Mouse (Mus musculus) brown adipose tissue, adult 24 weeks (tissue): ENCODE measurements around the gene Golt1a. TPM values are rescaled to one million over a fixed set of nuclear protein-coding genes. Genes with fewer than 3 reads are reported as not detected.

Experiments
- H3K27ac ChIP-seq: fragments of 200-500 bp; replicated peaks from 2 replicates; pipeline ENCODE4 v1.5.1; 2012; ENCODE audit warnings: low read depth, mild to moderate bottlenecking, low read length
- H3K4me1 ChIP-seq: fragments of 200-500 bp; 2 replicates; pipeline ENCODE4 v1.6.1; 2012; ENCODE audit warnings: low read length, mixed read lengths; ENCODE audit not compliant: control insufficient read depth, insufficient read depth, insufficient read length
- H3K4me3 ChIP-seq: fragments of 200-500 bp; 2 replicates; pipeline ENCODE4 v1.5.1; 2012; ENCODE audit warnings: low read depth, mild to moderate bottlenecking, low read length, moderate library complexity; ENCODE audit not compliant: insufficient read depth
- polyA plus RNA-seq: library from polyadenylated mRNA; stranded (reverse); fragments of >200 nt; gene quantifications from 2 replicates; pipeline ENCODE4 v1.2.4, GENCODE M21; 2012; ENCODE audit not compliant: missing spikeins, insufficient read depth, insufficient read length

Golt1a gene
- polyA plus RNA-seq, 1 experiment = not detected

- Histone ChIP-seq H3K27ac (no peak overlapping the region), H3K4me1 (no peaks in the 10 kb centered on the region), H3K4me3 (no peak overlapping the region)
Measured at GRCm38 (mm10) chr1:133368644-133369043, 59.0 kb downstream of the Golt1a start.

DNA sequence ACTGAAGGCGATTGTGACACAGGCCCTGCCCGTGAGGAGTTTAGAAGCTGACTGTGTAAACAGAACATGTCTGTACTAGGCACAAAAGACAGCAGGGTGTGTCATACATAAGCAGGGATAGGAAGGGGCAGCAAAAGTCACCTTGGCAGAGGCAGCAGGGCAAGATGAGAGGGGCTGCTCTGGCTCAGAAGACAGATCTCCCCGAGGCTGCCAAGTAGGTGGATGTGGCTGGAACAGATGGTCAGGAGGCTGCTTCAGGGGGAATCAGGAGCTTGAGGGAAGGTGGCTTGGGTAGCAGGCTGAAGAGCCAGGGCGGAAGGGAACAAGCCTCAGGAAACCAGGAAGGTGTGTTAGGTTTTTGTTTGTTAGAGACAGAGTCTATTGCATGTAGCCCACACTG is 60.8 kb downstream of the Golt1a start:
- no peak overlapping the region for H3K27ac ChIP-seq
- H3K4me1 ChIP-seq = no peaks in the 10 kb centered on the region
- no peak overlapping the region for H3K4me3 ChIP-seq

DNA sequence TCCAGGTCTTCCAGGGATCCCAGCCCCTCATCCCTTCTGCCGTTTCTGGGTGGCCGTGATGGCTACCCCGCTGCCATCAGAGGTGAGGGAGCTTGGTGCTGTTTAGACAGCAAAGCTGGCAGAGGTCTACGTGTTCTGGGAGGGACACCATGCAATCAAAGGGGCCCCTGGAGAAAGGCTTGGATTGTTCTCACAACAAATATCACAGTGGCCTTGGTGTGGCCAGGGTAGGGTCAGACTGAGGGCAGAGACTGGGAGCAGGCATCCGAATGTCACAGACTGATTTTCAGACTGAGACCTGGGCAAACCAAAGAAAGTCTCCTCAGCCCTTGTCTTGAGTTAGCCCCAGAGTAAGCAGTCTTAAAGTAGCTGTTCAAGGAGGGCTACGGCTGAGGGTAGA is 61.8 kb downstream of the Golt1a start:
- H3K27ac ChIP-seq = no peak overlapping the region

DNA sequence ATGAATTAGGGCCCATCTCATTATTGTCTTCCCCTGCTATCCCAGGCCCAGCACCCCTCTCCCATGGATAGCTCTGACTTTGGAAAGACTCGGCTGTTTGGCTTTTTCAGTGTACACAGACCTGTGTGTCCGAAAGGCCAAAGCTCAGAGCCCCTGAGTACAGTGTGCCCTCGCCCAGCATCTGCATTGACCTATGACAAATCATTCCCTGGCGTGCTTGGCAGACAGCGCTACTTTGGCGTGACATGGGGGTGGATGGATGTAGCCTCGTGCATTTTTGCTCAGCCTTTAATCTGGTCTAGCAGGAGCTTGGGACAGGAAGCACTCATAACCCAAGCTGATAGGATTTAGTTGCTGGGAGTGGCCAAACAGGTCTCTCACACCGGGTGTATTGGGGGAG is 62.5 kb downstream of the Golt1a start:
- Histone ChIP-seq H3K4me3 (no peak overlapping the region), H3K27ac (no peak overlapping the region), H3K4me1 (no peaks in the 10 kb centered on the region)

More for the DNA sequence above, 61.8 kb downstream of the Golt1a start:
- H3K4me1 ChIP-seq = no peaks in the 10 kb centered on the region
- H3K4me3 ChIP-seq = no peak overlapping the region

Other genes starting within 250 kb of the Golt1a start
- gene Ppp1r15b, start 178.7 kb upstream of the Golt1a start, polyA plus RNA-seq = 61.9 and 64.2 TPM in 2 replicates
- 2.2 and 4.2 TPM in 2 replicates for gene Plekha6, start 145.6 kb upstream of the Golt1a start, polyA plus RNA-seq
- gene Kiss1, start 12.1 kb downstream of the Golt1a start, polyA plus RNA-seq = not detected in 2 replicates
- not detected in 2 replicates for gene Ren1, start 40.7 kb downstream of the Golt1a start, polyA plus RNA-seq
- gene Etnk2, start 53.8 kb downstream of the Golt1a start, polyA plus RNA-seq = not detected in 2 replicates
- gene Sox13, start 114.6 kb downstream of the Golt1a start, polyA plus RNA-seq = 5.5 and 6.6 TPM in 2 replicates